Mouse (Mus musculus) liver, embryonic 16.5 days (tissue): Measurements from ENCODE around the gene Itpr1. TPM values are rescaled to one million over a fixed set of nuclear protein-coding genes. Genes with fewer than 3 reads are reported as not detected.
A peak's percentile ranks its signal among the peaks of the same experiment; 100 is the strongest.

Source experiments
- ATAC-seq: fragments of 200-750 bp; cut with Nextera tagmentation; 2 replicates; pipeline ENCODE4 v1.8.0; 2017; ENCODE audit warnings: low read depth, mild to moderate bottlenecking, moderate number of reproducible peaks, moderate library complexity
- H3K27ac ChIP-seq: fragments of 300-500 bp; sonication (generic); 2 replicates; pipeline ENCODE4 v1.5.1; 2014; ENCODE audit warnings: mild to moderate bottlenecking, low read length
- H3K27me3 ChIP-seq: fragments of 300-500 bp; sonication (generic); 2 replicates; pipeline ENCODE4 v1.6.1; 2014; ENCODE audit warnings: low read depth, low read length, mixed read lengths; ENCODE audit not compliant: control insufficient read depth, insufficient read depth
- H3K36me3 ChIP-seq: fragments of 300-500 bp; sonication (generic); 2 replicates; pipeline ENCODE4 v1.6.1; 2014; ENCODE audit warnings: mild to moderate bottlenecking; ENCODE audit not compliant: control insufficient read depth, insufficient read depth
- H3K4me1 ChIP-seq: fragments of 300-500 bp; sonication (generic); 2 replicates; pipeline ENCODE4 v1.6.1; 2014; ENCODE audit warnings: low read depth, low read length, mixed read lengths; ENCODE audit not compliant: control insufficient read depth
- H3K4me2 ChIP-seq: fragments of 300-500 bp; sonication (generic); 2 replicates; pipeline ENCODE4 v1.6.1; 2014; ENCODE audit warnings: low read depth, low read length, mixed read lengths
- H3K4me3 ChIP-seq: fragments of 300-500 bp; sonication (generic); 2 replicates; pipeline ENCODE4 v1.5.1; 2014; ENCODE audit warnings: low read depth, mild to moderate bottlenecking, low read length
- H3K9ac ChIP-seq: fragments of 300-500 bp; sonication (generic); 2 replicates; pipeline ENCODE4 v1.6.1; 2014; ENCODE audit warnings: low read depth, low read length
- H3K9me3 ChIP-seq: fragments of 300-500 bp; sonication (generic); replicated peaks from 2 replicates; pipeline ENCODE4 v1.6.1; 2016; ENCODE audit warnings: low read length; ENCODE audit not compliant: control insufficient read depth
- WGBS: fragments of 180-500 bp; shearing (Covaris S2); extraction: QIAGEN DNeasy Blood & Tissue Kit; methylation state at CpG from one replicate; pipeline ENCODE4 v1.1.7; 2014; ENCODE audit not compliant: insufficient replicate concordance; 5-methylcytosine and 5-hydroxymethylcytosine counted together
- polyA plus RNA-seq: library from polyadenylated mRNA; unstranded; fragments of >200 nt; fragmentation: Nextera tagmentation; extraction: Ambion mirVana; gene quantifications from 2 replicates; pipeline ENCODE4 v1.2.1, GENCODE M21; 2015

Itpr1 gene
- polyA plus RNA-seq, 1 experiment from 2014 or later, result 2.9 TPM

- Histone ChIP-seq H3K27ac (no peak overlapping the region), H3K4me3 (no peak overlapping the region), H3K9ac (no peak overlapping the region), H3K27me3 (no peaks in the 10 kb centered on the region), H3K9me3 (no peaks in the 10 kb centered on the region), H3K36me3 (no peaks in the 10 kb centered on the region), H3K4me2 (no peak overlapping the region), H3K4me1 (peaks cover 3% of the 10 kb centered on the region)
- peak; percentile 74 for ATAC-seq
- WGBS, result 57% methylated on average over 5 of the region's 5 CpGs
These were observed 5.9 kb upstream of the Itpr1 start for GRCm38 (mm10) chr6:108206914-108207566.

GRCm38 (mm10) chr6:108211896-108212880, 708 bp upstream of the Itpr1 start:
- Histone ChIP-seq H3K36me3 (no peaks in the 10 kb centered on the region), H3K4me2 (peak overlapping the region; percentile 90), H3K9ac (peak overlapping the region; percentile 69), H3K27me3 (no peaks in the 10 kb centered on the region), H3K4me3 (peak overlapping the region; percentile 78), H3K9me3 (no peaks in the 10 kb centered on the region), H3K4me1 (peaks cover 15% of the 10 kb centered on the region), H3K27ac (peak overlapping the region; percentile 56)
- 12% methylated on average over 36 of the region's 36 CpGs for WGBS
- peak; percentile 22 for ATAC-seq

GRCm38 (mm10) chr6:108213481-108214293, 791 bp downstream of the Itpr1 start:
- under 1% methylated on average over 28 of the region's 29 CpGs for whole genome bisulfite sequencing
- no peak overlapping the region for H3K27ac ChIP-seq
- peak overlapping the region; percentile 78 for H3K4me3 ChIP-seq
- no peaks in the 10 kb centered on the region for H3K9me3 ChIP-seq
- peak overlapping the region; percentile 90 for H3K4me2 ChIP-seq
- ATAC-seq, result no peak
- H3K4me1 ChIP-seq, result peaks cover 15% of the 10 kb centered on the region
- peak overlapping the region; percentile 71 for H3K9ac ChIP-seq
- H3K27me3 ChIP-seq, result no peaks in the 10 kb centered on the region
- H3K36me3 ChIP-seq, result no peaks in the 10 kb centered on the region

GRCm38 (mm10) chr6:108214294-108214925, 1.5 kb downstream of the Itpr1 start:
- ATAC-seq, result no peak
- H3K27me3 ChIP-seq, result no peaks in the 10 kb centered on the region
- H3K4me1 ChIP-seq, result peaks cover 15% of the 10 kb centered on the region
- no peaks in the 10 kb centered on the region for H3K9me3 ChIP-seq
- H3K4me2 ChIP-seq, result peak overlapping the region; percentile 90
- no peaks in the 10 kb centered on the region for H3K36me3 ChIP-seq
- H3K27ac ChIP-seq, result no peak overlapping the region
- H3K9ac ChIP-seq, result peak overlapping the region; percentile 71
- peak overlapping the region; percentile 78 for H3K4me3 ChIP-seq
- WGBS, result 4% methylated on average over 10 of the region's 10 CpGs

- no peak overlapping the region for H3K9ac ChIP-seq
- ATAC-seq, result no peak
- H3K4me2 ChIP-seq, result no peak overlapping the region
- no peaks in the 10 kb centered on the region for H3K9me3 ChIP-seq
- 79% methylated on average over 5 of the region's 5 CpGs for WGBS
- H3K27ac ChIP-seq, result no peak overlapping the region
- H3K36me3 ChIP-seq, result no peaks in the 10 kb centered on the region
- H3K4me3 ChIP-seq, result no peak overlapping the region
- peaks cover 15% of the 10 kb centered on the region for H3K4me1 ChIP-seq
- no peaks in the 10 kb centered on the region for H3K27me3 ChIP-seq
These were observed 3.2 kb downstream of the Itpr1 start for GRCm38 (mm10) chr6:108216091-108216490.

- no peak overlapping the region for H3K9ac ChIP-seq
- WGBS, result 68% methylated on average over 8 of the region's 8 CpGs
- no peaks in the 10 kb centered on the region for H3K36me3 ChIP-seq
- H3K27ac ChIP-seq, result no peak overlapping the region
- peaks cover 14% of the 10 kb centered on the region for H3K4me1 ChIP-seq
- no peak overlapping the region for H3K4me3 ChIP-seq
- ATAC-seq, result no peak
- H3K9me3 ChIP-seq, result no peaks in the 10 kb centered on the region
- H3K4me2 ChIP-seq, result no peak overlapping the region
- no peaks in the 10 kb centered on the region for H3K27me3 ChIP-seq
These were observed 3.9 kb downstream of the Itpr1 start for GRCm38 (mm10) chr6:108216832-108217231.

- Histone ChIP-seq H3K27me3 (no peaks in the 10 kb centered on the region), H3K4me3 (no peak overlapping the region), H3K4me2 (no peak overlapping the region), H3K9ac (no peak overlapping the region), H3K9me3 (no peaks in the 10 kb centered on the region), H3K27ac (no peak overlapping the region), H3K36me3 (no peaks in the 10 kb centered on the region), H3K4me1 (peaks cover 11% of the 10 kb centered on the region)
- WGBS, result 76% methylated on average over 3 of the region's 3 CpGs
- ATAC-seq, result no peak
These were observed 5.1 kb downstream of the Itpr1 start for GRCm38 (mm10) chr6:108217987-108218386.

GRCm38 (mm10) chr6:108222435-108222834, 9.5 kb downstream of the Itpr1 start:
- no peak overlapping the region for H3K27ac ChIP-seq
- H3K9ac ChIP-seq, result no peak overlapping the region
- ATAC-seq, result no peak
- H3K4me2 ChIP-seq, result no peak overlapping the region
- 54% methylated on average over 5 of the region's 5 CpGs for WGBS
- no peaks in the 10 kb centered on the region for H3K9me3 ChIP-seq
- H3K27me3 ChIP-seq, result no peaks in the 10 kb centered on the region
- no peak overlapping the region for H3K4me3 ChIP-seq
- no peaks in the 10 kb centered on the region for H3K4me1 ChIP-seq
- no peaks in the 10 kb centered on the region for H3K36me3 ChIP-seq
